In genomic region chr5:19909664-19910063, GRCm38 (mm10) we compare ENCODE assay signal across 8 mouse cellular contexts.
DNase-seq lines count a peak whose midpoint lies in the region; ATAC-seq lines count a peak whose summit lies in the region.
"Had no signal": no experiment of that assay in that cellular context is flagged by ENCODE, and none has a peak within 500 bp of the region (broad histone marks: within the 10 kb centered on the region; RNA-seq: fewer than 3 reads in every experiment).

No protein-coding gene starts in this region.

- H3K9ac ChIP-seq in hindbrain, embryonic 12.5 days = peak overlapping the region; percentile 72
- peak overlapping the region; percentile 68 for H3K9ac ChIP-seq in midbrain, embryonic 12.5 days (replicated peaks)

- 70% methylated on average over 7 of the region's 7 CpGs for WGBS in hindbrain, embryonic 12.5 days
- 60% methylated on average over 7 of the region's 7 CpGs for WGBS in midbrain, embryonic 12.5 days

- H3K9me3 ChIP-seq in hindbrain, embryonic 12.5 days (replicated peaks) = no peaks in the 10 kb centered on the region
- no peaks in the 10 kb centered on the region for H3K9me3 ChIP-seq in midbrain, embryonic 12.5 days

- peak; percentile 25 for DNase-seq in retina, postnatal 1 day
- no peak for DNase-seq in retina, embryonic 14.5 days (ENCODE audit: low spot score)
- no peak for DNase-seq in kidney, adult 9 months
- DNase-seq: liver had no signal

- peak overlapping the region; percentile 52 for H3K4me3 ChIP-seq in hindbrain, embryonic 12.5 days
- peak overlapping the region; percentile 53 for H3K4me3 ChIP-seq in midbrain, embryonic 12.5 days

- no peak overlapping the region; the same call in 1 of the 2 replicates for H3K27ac ChIP-seq in hindbrain, embryonic 12.5 days
- peak overlapping the region; percentile 46; the same call in 1 of the 2 replicates for H3K27ac ChIP-seq in midbrain, embryonic 12.5 days (replicated peaks)

- H3K27me3 ChIP-seq in hindbrain, embryonic 12.5 days = peaks cover 3% of the 10 kb centered on the region; the same call in 1 of the 2 replicates
- no peaks in the 10 kb centered on the region; the same call in 1 of the 2 replicates for H3K27me3 ChIP-seq in midbrain, embryonic 12.5 days

- H3K4me1 ChIP-seq in hindbrain, embryonic 12.5 days = peaks cover 18% of the 10 kb centered on the region
- peaks cover 12% of the 10 kb centered on the region; the same call in 1 of the 2 replicates for H3K4me1 ChIP-seq in midbrain, embryonic 12.5 days

- ATAC-seq in hindbrain, embryonic 12.5 days (ENCODE audit: low FRiP score) = no peak
- peak; percentile 18; the same call in 1 of the 2 replicates for ATAC-seq in midbrain, embryonic 12.5 days (ENCODE audit: low FRiP score, low read depth)
- ATAC-seq in granulocyte monocyte progenitor cell, adult 5-6 weeks (replicated peaks; ENCODE audit: poor library complexity, severe bottlenecking) = no peak
- ATAC-seq in activated CD4-positive, CD25-positive, alpha-beta regulatory T cell, adult 4 months = no peak

- H3K36me3 ChIP-seq in hindbrain, embryonic 12.5 days = no peaks in the 10 kb centered on the region
- H3K36me3 ChIP-seq in midbrain, embryonic 12.5 days = no peaks in the 10 kb centered on the region

- peak overlapping the region; percentile 62 for H3K4me2 ChIP-seq in hindbrain, embryonic 12.5 days (replicated peaks)
- peak overlapping the region; percentile 70 for H3K4me2 ChIP-seq in midbrain, embryonic 12.5 days (replicated peaks)
